In genomic region chr7:127233368-127233749, GRCm38 (mm10) we compare ENCODE assay signal across 8 mouse cellular contexts. TPM values are rescaled to one million over a fixed set of nuclear protein-coding genes. Genes with fewer than 3 reads are reported as not detected.
DNase-seq lines count a peak whose midpoint lies in the region; ATAC-seq and TF ChIP-seq lines count a peak whose summit lies in the region.

No protein-coding gene starts in this region.

- H3K4me2 ChIP-seq in intestine, embryonic 14.5 days (ENCODE audit: low read length): peak overlapping the region; percentile 85
- peak overlapping the region; percentile 86 for H3K4me2 ChIP-seq in neural tube, embryonic 12.5 days (replicated peaks)

- peaks cover 4% of the 10 kb centered on the region for H3K36me3 ChIP-seq in heart, adult 2 months (ENCODE audit: control insufficient read depth, insufficient read depth, low read length)
- peaks cover 50% of the 10 kb centered on the region for H3K36me3 ChIP-seq in intestine, embryonic 14.5 days (ENCODE audit: control insufficient read depth, insufficient read depth, low read length)
- H3K36me3 ChIP-seq in neural tube, embryonic 12.5 days: peaks cover 56% of the 10 kb centered on the region

- no peak for TF ChIP-seq EP300 in heart, adult 2 months (IDR thresholded peaks at IDR 0.05; ENCODE audit: insufficient read depth, low read depth, low read length)

- no peak for DNase-seq in heart, adult 2 months
- DNase-seq in heart, adult 18-20 months: no peak
- peak; percentile 31 for DNase-seq in 3T3-L1 (ENCODE audit: low read depth, low spot score)
- peak; percentile 70 for DNase-seq in embryo, embryonic 10.5 days (ENCODE audit: low spot score)
- DNase-seq in intestine, embryonic 14.5 days (ENCODE audit: low spot score): no peak
- no peak for DNase-seq in layer of hippocampus, postnatal 36 days
- no peak for DNase-seq in kidney, postnatal 10 days

- peak overlapping the region; percentile 98 for H3K9ac ChIP-seq in heart, adult 2 months (ENCODE audit: low read depth, low read length)
- H3K9ac ChIP-seq in intestine, embryonic 14.5 days (ENCODE audit: low read length): peak overlapping the region; percentile 90
- peak overlapping the region; percentile 96 for H3K9ac ChIP-seq in neural tube, embryonic 12.5 days

- intact Hi-C loops in heart, adult 2 months (cut with DNase I): loop anchor here (5.0 kb wide), 1 partner anchor 116 kb away; no protein-coding TSS in a partner anchor

- H3K4me1 ChIP-seq in heart, adult 2 months (ENCODE audit: control insufficient read depth, insufficient read depth, low read length): peaks cover 5% of the 10 kb centered on the region
- peaks cover 18% of the 10 kb centered on the region for H3K4me1 ChIP-seq in intestine, embryonic 14.5 days (replicated peaks; ENCODE audit: control insufficient read depth, insufficient read depth, low read length)
- H3K4me1 ChIP-seq in neural tube, embryonic 12.5 days: peaks cover 30% of the 10 kb centered on the region

- peaks cover 3% of the 10 kb centered on the region for H3K79me2 ChIP-seq in heart, adult 2 months (replicated peaks; ENCODE audit: control insufficient read depth, insufficient read depth, low read length)

- H3K9me3 ChIP-seq in intestine, embryonic 14.5 days (ENCODE audit: control insufficient read depth, low read length): no peaks in the 10 kb centered on the region
- no peaks in the 10 kb centered on the region for H3K9me3 ChIP-seq in neural tube, embryonic 12.5 days

- ATAC-seq in intestine, embryonic 14.5 days (replicated peaks; ENCODE audit: low FRiP score, low TSS enrichment, low read depth): peak; percentile 62
- ATAC-seq in neural tube, embryonic 12.5 days (ENCODE audit: low FRiP score, low read depth): peak; percentile 52

- no peaks in the 10 kb centered on the region for H3K27me3 ChIP-seq in heart, adult 2 months (ENCODE audit: control insufficient read depth, insufficient read depth, low read length)
- H3K27me3 ChIP-seq in intestine, embryonic 14.5 days (replicated peaks; ENCODE audit: control insufficient read depth, insufficient read depth, low read length): no peaks in the 10 kb centered on the region
- H3K27me3 ChIP-seq in neural tube, embryonic 12.5 days (replicated peaks): no peaks in the 10 kb centered on the region

- peak overlapping the region; percentile 90 for H3K27ac ChIP-seq in heart, adult 2 months
- peak overlapping the region; percentile 98 for H3K27ac ChIP-seq in intestine, embryonic 14.5 days (ENCODE audit: low read depth)
- peak overlapping the region; percentile 98 for H3K27ac ChIP-seq in neural tube, embryonic 12.5 days

- no peak for TF ChIP-seq POLR2A in heart, adult 2 months (IDR thresholded peaks at IDR 0.05; ENCODE audit: insufficient read depth, low read depth, low read length)

- no peak for TF ChIP-seq CTCF in heart, adult 2 months (IDR thresholded peaks at IDR 0.05)

- WGBS in heart, adult 2 months: under 1% methylated on average over 27 of the region's 27 CpGs
- WGBS in intestine, embryonic 14.5 days: under 1% methylated on average over 26 of the region's 27 CpGs
- under 1% methylated on average over 27 of the region's 27 CpGs for WGBS in neural tube, embryonic 12.5 days

- peak overlapping the region; percentile 77 for H3K4me3 ChIP-seq in heart, adult 2 months
- peak overlapping the region; percentile 78 for H3K4me3 ChIP-seq in intestine, embryonic 14.5 days (ENCODE audit: low read depth, low read length)
- H3K4me3 ChIP-seq in neural tube, embryonic 12.5 days: peak overlapping the region; percentile 90

RNA-seq across cellular contexts. Expression of gene Sept1, which starts 0.4 kb away (rescaled TPM):
- total RNA-seq in heart, adult 2 months (2021): 1 to 10 TPM; 2.5 to 4.7 TPM
- 6.2 and 13.0 TPM in 2 replicates for polyA plus RNA-seq in heart, adult 2 months (2012; rRNA removed)
- total RNA-seq in heart, adult 18-20 months (2021): 1 to 10 TPM; 3.0 to 7.7 TPM
- 12.9 and 14.4 TPM in 2 replicates for polyA plus RNA-seq in intestine, embryonic 14.5 days (2014; fragmentation: Nextera tagmentation; extraction: Ambion mirVana)
- 30.1 and 32.8 TPM in 2 replicates for polyA plus RNA-seq in neural tube, embryonic 12.5 days (2016; fragmentation: Nextera tagmentation; extraction: Ambion mirVana)
- 1 to 10 TPM; 5.2 to 5.4 TPM for total RNA-seq in layer of hippocampus, postnatal 36 days (2021)

RNA-seq across cellular contexts. Expression of gene Zfp553, which starts 0.5 kb away (rescaled TPM):
- 1 to 10 TPM; 6.0 to 6.3 TPM for total RNA-seq in heart, adult 2 months (2021)
- polyA plus RNA-seq in heart, adult 2 months (2012; rRNA removed): 5.0 and 6.5 TPM in 2 replicates
- total RNA-seq in heart, adult 18-20 months (2021): 1 to 10 TPM; 6.4 to 6.7 TPM
- 16.8 and 18.5 TPM in 2 replicates for polyA plus RNA-seq in intestine, embryonic 14.5 days (2014; fragmentation: Nextera tagmentation; extraction: Ambion mirVana)
- 67.6 and 68.9 TPM in 2 replicates for polyA plus RNA-seq in neural tube, embryonic 12.5 days (2016; fragmentation: Nextera tagmentation; extraction: Ambion mirVana)
- 10 to 100 TPM; 21.0 TPM for total RNA-seq in layer of hippocampus, postnatal 36 days (2021)

RNA-seq across cellular contexts. Expression of gene Zfp771, which starts 10.7 kb away (rescaled TPM):
- total RNA-seq in heart, adult 2 months (2021): 10 to 100 TPM; 14.7 to 21.0 TPM
- polyA plus RNA-seq in heart, adult 2 months (2012; rRNA removed): 16.9 and 30.0 TPM in 2 replicates
- 10 to 100 TPM; 18.3 to 19.3 TPM for total RNA-seq in heart, adult 18-20 months (2021)
- polyA plus RNA-seq in intestine, embryonic 14.5 days (2014; fragmentation: Nextera tagmentation; extraction: Ambion mirVana): 47.6 and 52.2 TPM in 2 replicates
- polyA plus RNA-seq in neural tube, embryonic 12.5 days (2016; fragmentation: Nextera tagmentation; extraction: Ambion mirVana): 58.1 and 61.9 TPM in 2 replicates
- total RNA-seq in layer of hippocampus, postnatal 36 days (2021): 10 to 100 TPM; 69.3 to 74.9 TPM

RNA-seq across cellular contexts. Expression of gene Mylpf, which starts 24.7 kb away (rescaled TPM):
- total RNA-seq in heart, adult 2 months (2021): 1 to 10 TPM; 3.5 TPM
- 0.74 and 1.1 TPM in 2 replicates for polyA plus RNA-seq in heart, adult 2 months (2012; rRNA removed)
- 1 to 10 TPM; 1.1 to 3.7 TPM for total RNA-seq in heart, adult 18-20 months (2021)
- 10.8 and 12.9 TPM in 2 replicates for polyA plus RNA-seq in intestine, embryonic 14.5 days (2014; fragmentation: Nextera tagmentation; extraction: Ambion mirVana)
- polyA plus RNA-seq in neural tube, embryonic 12.5 days (2016; fragmentation: Nextera tagmentation; extraction: Ambion mirVana): 54.2 and 72.8 TPM in 2 replicates
- 1 to 10 TPM in 1 of 2 experiments, not detected in 1; 1.1 TPM for total RNA-seq in layer of hippocampus, postnatal 36 days (2021)

RNA-seq across cellular contexts. Expression of gene Tbc1d10b, which starts 25.1 kb away (rescaled TPM):
- 10 to 100 TPM; 20.5 to 22.0 TPM for total RNA-seq in heart, adult 2 months (2021)
- 13.6 and 17.4 TPM in 2 replicates for polyA plus RNA-seq in heart, adult 2 months (2012; rRNA removed)
- total RNA-seq in heart, adult 18-20 months (2021): 10 to 100 TPM; 20.8 to 21.6 TPM
- polyA plus RNA-seq in intestine, embryonic 14.5 days (2014; fragmentation: Nextera tagmentation; extraction: Ambion mirVana): 21.3 and 21.4 TPM in 2 replicates
- 43.4 and 45.6 TPM in 2 replicates for polyA plus RNA-seq in neural tube, embryonic 12.5 days (2016; fragmentation: Nextera tagmentation; extraction: Ambion mirVana)
- 100 to 1,000 TPM; 107 to 108 TPM for total RNA-seq in layer of hippocampus, postnatal 36 days (2021)

Comparison
In these comparisons a context has a peak if more than half of its experiments do, and no peak if none do; other contexts are left out.
1. DNase-seq: peak in 3T3-L1 (single experiment) and embryo, embryonic 10.5 days (single experiment); none in heart, adult 2 months (0 of 2), heart, adult 18-20 months (0 of 2), intestine, embryonic 14.5 days (single experiment), layer of hippocampus, postnatal 36 days (0 of 2) and kidney, postnatal 10 days (single experiment).
2. Peak in every context shown above with its lines, with median percentiles within 50 percentile points of each other: H3K27ac ChIP-seq, H3K4me3 ChIP-seq and H3K9ac ChIP-seq.